Mouse (Mus musculus): ENCODE results near the gene Tmem200b.

GRCm38 (mm10) chr4:131910237-131910994, 11.2 kb upstream of the Tmem200b start:
- no peak for TF ChIP-seq EP300 (IDR thresholded peaks at IDR 0.05; ENCODE audit: low read depth)
- no peak for TF ChIP-seq CTCF (IDR thresholded peaks at IDR 0.05; ENCODE audit: low read depth)

Data from liver, postnatal 0 days (tissue).